Mouse (Mus musculus): Measurements from ENCODE around the gene Cass4. TPM values are rescaled to one million over a fixed set of nuclear protein-coding genes. Genes with fewer than 3 reads are reported as not detected.

The Cass4 gene
- total and polyA plus RNA-seq, 3 experiments, result 0.35 to 5.5 TPM; not detected in 1

DNA sequence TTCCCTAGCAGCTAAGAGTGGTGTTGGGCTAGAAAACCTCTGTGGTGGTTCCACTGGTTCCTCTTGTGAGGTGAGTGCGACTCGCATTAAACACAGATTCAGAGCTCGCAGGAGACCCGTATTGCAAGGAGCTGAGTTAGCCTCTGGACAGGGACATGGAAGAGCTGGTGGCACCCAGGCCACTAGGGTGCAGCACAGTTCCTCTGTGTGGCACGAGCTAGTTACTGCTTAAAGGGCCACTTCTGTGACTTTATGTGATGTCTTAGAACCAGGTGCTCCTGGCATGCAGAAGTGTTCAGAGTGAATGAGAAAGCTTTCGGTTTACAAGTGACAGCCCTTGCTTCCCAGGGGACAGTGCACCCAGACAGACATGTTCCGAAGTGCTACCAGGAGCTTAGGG, 15.3 kb upstream of the Cass4 start:
- Histone ChIP-seq H3K27ac (ENCODE audit: control insufficient read depth, low read depth, low read length) (no peak overlapping the region), H3K4me1 (ENCODE audit: control insufficient read depth in 1 of 2, insufficient read depth in 2 of 2, low read length in 2 of 2) (no peaks in the 10 kb centered on the region), H3K27me3 (ENCODE audit: control insufficient read depth in 1 of 2, insufficient read depth in 2 of 2, low read length in 2 of 2) (no peaks in the 10 kb centered on the region), H3K79me2 (ENCODE audit: control insufficient read depth, insufficient read depth, low read length, poor library complexity) (peaks cover 8% of the 10 kb centered on the region; the same call in 1 of the 2 replicates), H3K36me3 (ENCODE audit: control insufficient read depth in 1 of 2, insufficient read depth in 2 of 2, low read length in 2 of 2) (peaks cover 0 to 14% of the 10 kb centered on the region in 2 experiments; a peak in 2 of 4 replicates), H3K9ac (ENCODE audit: control insufficient read depth, low read depth, low read length, poor library complexity, severe bottlenecking) (no peak overlapping the region), H3K4me3 (ENCODE audit: control insufficient read depth in 1 of 2, insufficient read depth in 1 of 2, low read depth in 2 of 2, low read length in 2 of 2) (no peak overlapping the region), H3K9me3 (replicated peaks; ENCODE audit: insufficient read depth, low read length) (no peaks in the 10 kb centered on the region)
- DNase-seq (ENCODE audit: low read depth, low spot score), result peak; percentile 55
- TF ChIP-seq CHD1 (IDR thresholded peaks at IDR 0.05; ENCODE audit: low read depth, low read length) (no peak), POLR2A (IDR thresholded peaks at IDR 0.05; ENCODE audit: control insufficient read depth in 1 of 2, insufficient read depth in 1 of 2, low read depth in 1 of 2, low read length in 2 of 2, poor library complexity in 1 of 2) (no peak), MYB (IDR thresholded peaks at IDR 0.05; ENCODE audit: low read depth, low read length) (no peak), RAD21 (IDR thresholded peaks at IDR 0.05; ENCODE audit: low read depth, low read length) (peak; percentile 54), CTCF (IDR thresholded peaks at IDR 0.05 in 2 of 3, conservative IDR thresholded peaks at IDR 0.05 in 1 of 3; ENCODE audit: control insufficient read depth in 1 of 3, insufficient read depth in 1 of 3, low read depth in 2 of 3, low read length in 3 of 3, poor library complexity in 1 of 3, severe bottlenecking in 1 of 3) (peak; percentile 47 to 61 (median 60)), POLR2AphosphoS2 (IDR thresholded peaks at IDR 0.05; ENCODE audit: low read length) (no peak), SMC3 (IDR thresholded peaks at IDR 0.05; ENCODE audit: low read depth, low read length) (peak; percentile 39; the same call in 1 of the 2 replicates), TCF12 (IDR thresholded peaks at IDR 0.05; ENCODE audit: low read depth, low read length) (no peak)

DNA sequence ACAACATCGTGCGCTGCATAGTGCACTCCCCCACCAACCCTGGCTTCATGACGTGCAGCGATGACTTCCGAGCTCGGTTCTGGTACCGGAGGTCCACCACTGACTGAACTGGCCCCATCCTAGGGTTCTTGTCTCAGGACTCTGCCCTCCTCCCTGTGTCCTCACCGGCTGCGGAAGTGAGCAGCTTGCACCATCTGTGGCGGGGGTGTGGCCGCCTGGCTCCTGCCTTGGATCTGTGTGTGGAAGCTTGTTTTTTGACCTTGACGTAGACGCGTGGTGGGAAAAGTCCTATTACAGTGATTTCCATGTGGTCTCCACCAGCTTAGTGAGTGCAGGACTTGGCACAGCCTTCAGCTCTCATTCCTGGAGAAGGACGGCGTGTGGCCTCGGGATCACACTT, 13.1 kb upstream of the Cass4 start:
- H3K9me3 ChIP-seq (replicated peaks; ENCODE audit: insufficient read depth, low read length), result no peaks in the 10 kb centered on the region
- no peak for TF ChIP-seq NELFE (IDR thresholded peaks at IDR 0.05; ENCODE audit: low read depth, low read length)
- TF ChIP-seq CHD2 (IDR thresholded peaks at IDR 0.05; ENCODE audit: low read length), result no peak
- no peak for TF ChIP-seq HCFC1 (IDR thresholded peaks at IDR 0.05; ENCODE audit: low read depth, low read length)
- TF ChIP-seq RAD21 (IDR thresholded peaks at IDR 0.05; ENCODE audit: low read depth, low read length), result no peak
- TF ChIP-seq USF1 (IDR thresholded peaks at IDR 0.05; ENCODE audit: low read depth, low read length), result no peak
- no peaks in the 10 kb centered on the region; the same call in 1 of the 2 replicates for H3K79me2 ChIP-seq (ENCODE audit: control insufficient read depth, insufficient read depth, low read length, poor library complexity)
- H3K27me3 ChIP-seq (ENCODE audit: control insufficient read depth in 1 of 2, insufficient read depth in 2 of 2, low read length in 2 of 2), result no peaks in the 10 kb centered on the region
- H3K36me3 ChIP-seq (ENCODE audit: control insufficient read depth in 1 of 2, insufficient read depth in 2 of 2, low read length in 2 of 2), result peaks cover 0 to 9% of the 10 kb centered on the region in 2 experiments; a peak in 2 of 4 replicates
- no peak overlapping the region for H3K27ac ChIP-seq (ENCODE audit: control insufficient read depth, low read depth, low read length)
- no peak overlapping the region for H3K9ac ChIP-seq (ENCODE audit: control insufficient read depth, low read depth, low read length, poor library complexity, severe bottlenecking)
- no peak overlapping the region for H3K4me3 ChIP-seq (ENCODE audit: control insufficient read depth in 1 of 2, insufficient read depth in 1 of 2, low read depth in 2 of 2, low read length in 2 of 2)
- H3K4me1 ChIP-seq (ENCODE audit: control insufficient read depth in 1 of 2, insufficient read depth in 2 of 2, low read length in 2 of 2), result no peaks in the 10 kb centered on the region
- DNase-seq (ENCODE audit: low read depth, low spot score), result no peak

DNA sequence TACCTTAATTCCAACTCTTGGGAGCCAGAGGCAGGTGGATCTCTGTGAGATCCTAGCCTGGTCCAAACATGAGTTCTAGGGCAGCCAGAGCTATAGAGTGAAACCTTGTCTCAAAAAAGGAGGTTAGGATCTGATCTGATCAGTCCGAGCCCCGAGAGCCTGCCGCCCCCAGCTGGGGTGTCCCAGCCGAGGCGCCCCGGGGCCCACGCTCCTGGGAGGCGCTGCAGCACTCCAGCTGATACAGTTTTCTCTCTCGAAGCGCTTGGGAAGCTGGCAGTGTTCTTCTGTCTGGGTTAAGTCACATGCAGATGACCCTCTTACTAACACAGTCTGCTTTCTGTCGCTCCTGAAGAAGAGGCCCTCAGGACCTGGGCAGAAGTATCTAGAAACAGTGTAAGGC, 12.3 kb upstream of the Cass4 start:
- Histone ChIP-seq H3K9ac (ENCODE audit: control insufficient read depth, low read depth, low read length, poor library complexity, severe bottlenecking) (no peak overlapping the region), H3K4me3 (ENCODE audit: control insufficient read depth in 1 of 2, insufficient read depth in 1 of 2, low read depth in 2 of 2, low read length in 2 of 2) (no peak overlapping the region), H3K79me2 (ENCODE audit: control insufficient read depth, insufficient read depth, low read length, poor library complexity) (no peaks in the 10 kb centered on the region; the same call in 1 of the 2 replicates), H3K9me3 (replicated peaks; ENCODE audit: insufficient read depth, low read length) (no peaks in the 10 kb centered on the region), H3K36me3 (ENCODE audit: control insufficient read depth in 1 of 2, insufficient read depth in 2 of 2, low read length in 2 of 2) (peaks cover 0 to 9% of the 10 kb centered on the region in 2 experiments; a peak in 2 of 4 replicates), H3K27ac (ENCODE audit: control insufficient read depth, low read depth, low read length) (no peak overlapping the region), H3K27me3 (ENCODE audit: control insufficient read depth in 1 of 2, insufficient read depth in 2 of 2, low read length in 2 of 2) (no peaks in the 10 kb centered on the region), H3K4me1 (ENCODE audit: control insufficient read depth in 1 of 2, insufficient read depth in 2 of 2, low read length in 2 of 2) (no peaks in the 10 kb centered on the region)
- no peak for DNase-seq (ENCODE audit: low read depth, low spot score)
- TF ChIP-seq GABPA (IDR thresholded peaks at IDR 0.05; ENCODE audit: low read depth, low read length) (no peak), NELFE (IDR thresholded peaks at IDR 0.05; ENCODE audit: low read depth, low read length) (no peak), MEF2A (IDR thresholded peaks at IDR 0.05; ENCODE audit: extremely low read depth, insufficient replicate concordance, low read depth, low read length, poor library complexity, severe bottlenecking) (no peak), POLR2AphosphoS2 (IDR thresholded peaks at IDR 0.05; ENCODE audit: low read length) (no peak), MYB (IDR thresholded peaks at IDR 0.05; ENCODE audit: low read depth, low read length) (no peak), POLR2A (IDR thresholded peaks at IDR 0.05; ENCODE audit: control insufficient read depth in 1 of 2, insufficient read depth in 1 of 2, low read depth in 1 of 2, low read length in 2 of 2, poor library complexity in 1 of 2) (no peak; a peak in 1 of 4 replicates)

All from MEL (cell line).